Mouse (Mus musculus) adrenal gland, adult (tissue): ENCODE measurements around the gene Stard10.

Experiments
- DNase-seq, 2 experiments: peaks; one replicate each; pipeline ENCODE4 v3.0.0; 2022 to 2023; ENCODE audit warnings: low spot score in 1 of 2; ENCODE audit not compliant: inconsistent age in 2 of 2

The Stard10 gene

DNA sequence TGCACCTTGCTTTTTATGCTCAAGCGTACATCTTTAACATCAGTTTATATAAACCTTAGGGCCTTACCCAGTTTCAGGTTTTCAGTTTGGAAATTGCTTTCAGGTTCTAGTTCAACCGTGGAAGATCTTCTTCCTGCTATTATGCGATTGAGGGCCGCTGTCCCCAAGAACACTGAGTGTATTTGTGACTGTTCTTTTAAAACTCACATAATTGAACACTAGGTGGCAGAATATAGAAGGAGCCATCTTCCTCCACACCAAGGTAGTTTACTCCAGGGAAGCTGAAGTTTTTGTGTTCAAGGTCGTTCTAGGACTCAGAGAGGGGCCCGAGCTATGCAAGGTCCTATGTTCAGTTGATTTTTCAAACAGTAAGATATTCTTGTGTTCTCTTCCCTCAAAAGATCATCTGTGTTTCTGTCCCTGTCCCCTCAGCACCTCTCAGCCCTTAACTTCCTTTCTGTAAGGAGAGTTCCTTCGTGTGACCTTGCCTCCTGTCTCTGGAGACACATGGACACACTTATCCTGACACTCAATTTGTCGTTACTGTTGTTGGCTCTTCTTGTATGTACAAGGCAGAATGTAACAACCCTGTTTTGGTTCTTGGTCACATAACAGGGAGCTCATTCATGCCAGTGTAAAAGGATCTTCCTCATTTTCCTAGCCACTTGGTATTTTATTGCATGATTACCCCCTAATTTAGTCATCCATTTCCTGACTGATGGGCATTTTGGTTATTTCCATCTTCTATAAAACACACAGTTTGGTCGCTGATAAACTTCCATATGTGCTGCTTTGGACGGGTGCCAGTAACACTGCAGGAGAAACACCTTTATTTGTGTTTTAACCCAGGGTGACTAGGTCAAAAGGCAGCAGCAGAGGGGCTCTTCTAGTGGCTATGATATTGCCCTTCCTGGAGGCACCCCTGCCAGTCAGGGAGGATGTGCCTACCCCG, 51.3 kb downstream of the Stard10 start:
- DNase-seq: peak in 1 of 2 experiments; percentile 45

DNA sequence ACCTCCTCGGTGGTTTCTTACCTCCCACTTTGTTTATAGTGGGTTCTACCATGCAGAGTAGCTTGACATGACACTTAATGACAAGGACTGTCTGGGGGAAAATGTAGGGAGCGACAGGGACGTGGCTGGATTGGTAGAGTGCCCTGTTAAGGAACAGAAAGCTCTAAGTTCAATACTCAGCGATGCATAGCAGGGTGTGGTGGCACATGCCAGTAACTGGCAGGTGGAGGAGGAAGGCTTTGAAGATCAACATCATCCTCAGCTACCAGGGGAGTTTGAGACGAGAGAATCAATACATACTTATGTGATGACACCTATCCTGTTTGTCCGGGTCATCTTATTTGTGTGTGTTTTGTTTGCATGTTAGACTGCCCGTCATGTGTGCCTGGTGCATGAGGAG, 52.8 kb downstream of the Stard10 start:
- DNase-seq: no peak

- no peak for DNase-seq
Measured at GRCm38 (mm10) chr7:101373082-101373481, 56.2 kb downstream of the Stard10 start.

DNA sequence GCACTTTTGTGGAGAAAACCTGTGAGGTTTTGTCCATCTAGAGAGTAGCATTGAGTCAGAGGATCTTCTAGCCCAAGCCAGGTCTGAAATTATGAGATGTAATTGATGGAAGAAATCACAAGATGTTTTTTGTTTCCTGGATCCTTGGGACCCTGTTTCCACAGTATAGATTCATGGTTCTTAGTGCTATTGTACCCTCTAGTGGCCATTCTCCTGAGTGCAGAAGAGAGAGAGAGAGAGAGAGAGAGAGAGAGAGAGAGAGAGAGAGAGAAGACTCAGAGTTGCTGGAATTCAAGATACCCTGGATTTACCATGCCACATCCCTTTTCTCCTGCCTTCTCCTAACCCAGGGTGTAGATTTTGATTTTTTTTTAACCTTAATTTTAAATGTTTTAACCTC, 57.3 kb downstream of the Stard10 start:
- peak in 1 of 2 experiments; percentile 80 for DNase-seq

DNA sequence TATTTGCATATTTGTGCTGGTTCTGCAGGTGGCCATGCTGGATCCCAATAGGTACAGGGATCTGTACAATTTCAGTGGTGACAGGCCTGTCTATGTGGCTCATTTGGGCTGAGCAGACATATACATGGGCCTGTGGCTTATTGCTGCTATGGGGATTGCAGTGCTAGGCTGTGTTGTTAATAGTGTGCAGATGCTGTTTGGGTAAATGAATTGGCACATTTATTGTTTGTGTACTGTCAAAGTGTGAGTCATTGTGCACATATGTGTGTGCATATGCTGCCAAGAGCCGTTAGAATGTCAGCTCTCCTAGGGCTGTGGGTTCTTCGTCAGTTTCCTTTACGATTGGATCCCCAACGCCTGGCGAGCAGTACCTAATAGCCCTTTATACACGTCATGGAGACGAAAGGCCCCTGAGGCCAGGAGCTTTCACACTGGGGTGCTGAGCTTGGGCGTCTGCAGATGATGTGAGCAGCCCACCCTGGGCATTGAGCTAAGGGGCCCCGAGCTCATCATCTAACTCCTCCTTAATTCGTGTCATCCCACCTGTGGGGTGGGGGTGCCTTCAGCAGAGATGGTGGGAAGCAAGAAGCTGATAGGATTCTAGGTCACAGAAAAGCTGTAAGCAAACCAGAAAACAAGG, 59.9 kb downstream of the Stard10 start:
- DNase-seq: no peak

GRCm38 (mm10) chr7:101377741-101378262, 60.9 kb downstream of the Stard10 start:
- DNase-seq: peak; percentile 76 to 93

DNA sequence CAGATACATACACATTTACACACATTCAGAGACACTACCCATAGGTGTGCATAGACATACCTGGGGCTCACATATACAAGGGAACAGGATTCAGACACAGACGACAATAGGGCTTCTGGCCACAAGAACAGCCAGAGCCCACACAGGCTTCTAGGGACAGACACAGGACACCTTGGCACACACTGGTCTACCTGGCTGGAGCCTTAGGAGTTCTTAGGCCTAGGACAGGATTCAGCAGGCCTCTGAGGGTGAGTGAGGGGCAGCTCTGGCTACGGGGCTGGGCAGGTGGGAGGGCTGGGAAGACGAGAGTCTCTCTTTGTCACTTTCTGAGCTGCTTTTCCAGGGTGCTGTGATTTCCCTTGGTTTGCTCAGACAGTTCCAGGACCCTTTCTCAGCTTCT, 61.4 kb downstream of the Stard10 start:
- no peak for DNase-seq

DNA sequence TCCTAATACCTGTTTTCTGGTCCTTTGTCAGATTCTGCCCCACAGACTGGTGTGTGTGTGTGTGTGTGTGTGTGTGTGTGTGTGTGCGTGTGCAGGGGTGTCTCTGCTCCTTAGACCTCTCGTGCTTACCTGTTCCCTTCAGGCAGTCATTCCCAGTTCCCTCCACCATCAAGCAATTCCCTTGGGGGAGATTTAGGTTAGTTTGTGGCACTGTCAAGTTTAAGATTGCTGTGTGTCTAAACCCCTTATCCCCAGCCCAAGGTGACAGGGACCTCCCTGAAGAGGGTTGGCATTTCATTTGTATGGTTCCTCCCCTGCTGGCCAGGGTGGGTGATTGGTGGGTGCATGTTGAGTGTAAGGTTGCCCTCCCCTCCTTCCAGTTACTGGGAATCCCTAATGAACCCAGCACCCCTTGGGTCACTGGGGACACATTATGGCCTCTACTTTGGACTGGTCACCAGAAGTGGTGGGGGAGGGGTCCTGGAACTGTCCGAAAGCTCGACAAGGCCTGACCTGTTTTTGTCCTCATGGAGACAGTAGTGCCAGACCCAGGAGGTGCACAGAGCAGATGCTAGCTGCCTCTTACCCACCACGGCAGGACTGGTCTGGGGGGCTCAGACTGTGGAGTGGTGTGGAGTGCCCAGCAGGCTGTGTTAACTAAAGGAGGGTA, 62.0 kb downstream of the Stard10 start:
- no peak for DNase-seq

- no peak for DNase-seq
Measured at GRCm38 (mm10) chr7:101379732-101380131, 62.8 kb downstream of the Stard10 start.

DNA sequence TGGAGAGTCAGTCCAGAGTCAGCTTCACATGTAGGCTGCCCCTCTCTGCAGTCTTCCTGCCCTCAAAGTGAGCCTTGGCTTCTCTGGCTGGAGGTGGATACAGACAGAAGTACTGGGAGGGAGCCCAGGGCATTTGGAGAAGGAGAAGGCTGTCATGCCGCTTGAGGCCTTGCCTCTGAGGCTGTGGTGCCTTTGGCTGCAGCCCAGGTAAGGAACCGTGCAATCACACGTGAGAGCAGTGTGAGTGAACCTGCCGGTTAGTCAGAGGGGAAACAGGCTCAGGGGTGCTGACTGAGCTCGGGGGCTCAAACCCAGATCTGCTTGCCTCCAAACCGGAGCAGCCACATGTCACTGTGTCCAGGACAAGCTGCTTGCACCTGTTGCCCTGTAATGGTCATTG, 64.6 kb downstream of the Stard10 start:
- no peak for DNase-seq

DNA sequence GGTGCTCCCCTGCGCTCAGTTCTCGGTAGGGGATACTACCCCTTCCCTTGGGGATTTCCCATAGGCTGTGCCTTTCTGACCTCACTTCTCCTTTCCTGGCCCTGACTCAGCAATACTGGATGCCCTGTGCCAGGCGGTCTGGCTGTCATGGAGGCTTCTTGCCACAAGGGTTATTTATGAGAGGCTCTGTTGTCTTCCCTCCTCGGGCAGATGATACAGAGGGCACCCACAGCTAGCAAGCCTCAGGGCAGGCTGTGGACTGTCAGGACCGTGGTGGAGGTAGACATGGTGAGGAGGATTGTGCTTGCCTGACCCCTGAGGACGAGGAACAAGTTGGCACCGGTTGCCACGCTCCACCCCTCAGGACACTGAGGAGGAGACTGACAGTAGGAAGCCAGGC, 65.5 kb downstream of the Stard10 start:
- DNase-seq: peak in 1 of 2 experiments; percentile 77

DNA sequence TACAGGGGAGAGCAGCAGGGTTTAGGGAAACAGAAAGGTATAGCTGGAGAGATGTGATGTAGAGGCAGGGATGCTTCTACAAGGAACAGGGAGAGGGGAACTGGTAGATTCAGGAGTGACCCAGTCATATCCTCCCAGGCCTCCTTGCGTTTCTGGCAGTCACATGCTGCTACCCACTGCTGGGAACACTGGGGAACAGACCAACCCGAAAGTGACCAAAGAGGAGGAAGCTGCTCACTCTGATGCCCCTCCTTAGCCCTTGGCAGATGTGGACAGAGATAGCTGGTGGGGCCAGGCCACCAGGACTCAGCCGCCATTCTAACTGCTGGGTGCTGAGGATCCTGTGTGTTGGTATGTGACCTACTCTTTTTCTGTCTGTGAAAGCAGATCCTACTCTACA, 66.9 kb downstream of the Stard10 start:
- no peak for DNase-seq

- no peak for DNase-seq
Measured at GRCm38 (mm10) chr7:101384931-101385330, 68.0 kb downstream of the Stard10 start.

- DNase-seq: no peak
Measured at GRCm38 (mm10) chr7:101385331-101385733, 68.4 kb downstream of the Stard10 start.

DNA sequence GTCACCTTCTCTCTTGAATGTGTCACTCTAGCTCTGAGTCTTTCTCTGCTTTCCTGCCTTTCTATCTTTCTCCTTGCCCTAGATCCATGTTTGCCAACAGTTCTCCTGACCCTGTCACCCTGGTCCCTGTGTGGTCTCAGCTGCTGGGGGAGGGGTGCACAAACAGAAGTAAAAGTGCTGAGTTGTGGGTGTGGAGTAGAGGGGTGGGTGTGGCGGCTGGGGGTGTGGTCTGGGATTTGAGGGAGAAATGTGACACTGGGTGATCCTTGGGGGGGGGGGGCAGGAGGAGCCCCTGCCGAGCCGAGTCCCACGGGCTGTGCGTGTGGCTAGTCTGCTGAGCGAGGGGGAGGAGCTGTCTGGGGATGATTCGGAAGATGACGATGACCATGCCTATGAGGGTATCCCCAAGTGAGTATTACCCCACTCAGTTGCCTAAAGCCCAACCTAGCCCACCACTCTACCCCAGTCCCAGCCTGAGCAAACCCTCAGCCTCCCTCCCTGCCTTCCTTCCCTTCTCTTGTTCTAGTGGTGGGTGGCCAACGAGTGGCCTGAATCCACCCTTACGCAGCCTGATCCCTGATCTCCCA, 69.1 kb downstream of the Stard10 start:
- DNase-seq: no peak

DNA sequence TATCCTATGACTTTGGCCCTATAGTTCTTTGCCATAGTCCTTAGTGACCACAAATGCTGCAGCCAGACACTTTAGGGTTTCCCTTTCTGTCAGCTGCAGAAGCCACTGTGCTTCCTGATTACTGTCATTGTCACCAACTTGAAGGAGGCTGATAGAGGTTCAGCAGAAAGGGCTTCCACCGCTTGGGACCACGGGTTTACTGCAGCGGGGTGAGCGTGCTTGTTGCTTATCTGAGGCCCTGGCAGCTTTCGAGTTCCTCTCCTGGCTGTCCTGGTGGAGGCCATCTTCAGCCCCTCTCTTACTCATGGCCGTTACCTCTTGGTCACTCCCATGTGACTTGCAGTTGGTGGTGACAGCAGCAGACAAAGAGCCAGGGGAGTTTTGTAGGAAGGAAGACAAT, 72.4 kb downstream of the Stard10 start:
- no peak for DNase-seq

DNA sequence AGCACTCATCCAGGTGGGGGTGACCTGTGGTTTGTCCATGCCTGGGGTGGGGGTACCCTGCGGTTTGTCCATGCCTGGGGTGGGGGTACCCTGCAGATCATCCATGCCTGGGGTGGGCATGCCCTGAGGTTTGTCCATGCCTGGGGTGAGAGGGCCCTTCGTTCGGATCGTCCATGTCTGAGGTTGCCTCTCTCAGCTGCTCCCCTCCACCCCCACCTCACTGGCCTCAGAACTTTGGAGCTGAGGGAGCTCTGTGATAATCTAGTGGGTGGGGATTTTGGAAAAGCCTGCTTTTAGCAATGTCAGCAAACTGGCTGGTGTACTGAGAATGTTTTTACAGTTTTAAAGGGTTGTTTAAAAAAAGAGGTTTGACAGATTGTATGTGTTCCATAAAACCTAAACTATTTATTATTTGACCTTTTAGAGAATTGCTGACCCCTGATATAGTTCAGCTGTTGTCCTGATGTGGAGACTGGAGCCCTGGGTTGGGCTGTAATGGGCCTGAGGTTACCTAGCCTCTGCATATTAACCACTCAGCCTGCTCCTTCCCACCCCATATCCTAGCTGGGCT, 75.1 kb downstream of the Stard10 start:
- no peak for DNase-seq

- no peak for DNase-seq
Measured at GRCm38 (mm10) chr7:101393015-101393414, 76.1 kb downstream of the Stard10 start.

GRCm38 (mm10) chr7:101393694-101394504, 77.0 kb downstream of the Stard10 start:
- DNase-seq: no peak

- DNase-seq: no peak
Measured at GRCm38 (mm10) chr7:101394569-101394968, 77.7 kb downstream of the Stard10 start.
